Mouse (Mus musculus): ENCODE results near the gene Slc6a14. TPM values are rescaled to one million over a fixed set of nuclear protein-coding genes. Genes with fewer than 3 reads are reported as not detected.

Gene Slc6a14
- total RNA-seq (2014; rRNA removed) (not detected in 2 replicates), polyA plus RNA-seq (2012; rRNA removed) (0.02 and 0.04 TPM in 2 replicates)

DNA sequence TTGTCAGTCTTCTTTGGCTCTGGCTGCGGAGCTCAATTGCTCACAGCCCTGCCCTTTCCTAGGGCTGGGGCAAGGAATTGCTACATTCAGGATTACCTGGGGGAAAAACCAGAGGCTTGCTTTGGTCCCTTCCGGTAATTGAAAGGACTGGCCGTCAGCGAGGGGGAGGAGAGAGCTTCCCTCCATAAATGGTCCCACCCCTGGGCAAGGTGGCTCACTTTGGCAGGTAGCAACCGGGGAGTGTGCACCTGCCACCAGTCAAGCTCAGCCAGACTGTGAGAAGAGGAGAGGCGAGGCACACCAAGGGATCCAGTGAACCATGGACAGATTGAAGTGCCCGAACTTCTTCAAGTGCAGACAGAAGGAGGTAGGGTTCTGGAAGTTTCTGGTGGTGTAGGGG is at the start of gene Slc6a14:
Slc6a14 (plus strand) TSS at position 68 of the 400 bp plus-strand sequence.
- 48% methylated on average over 7 of the region's 7 CpGs for WGBS

DNA sequence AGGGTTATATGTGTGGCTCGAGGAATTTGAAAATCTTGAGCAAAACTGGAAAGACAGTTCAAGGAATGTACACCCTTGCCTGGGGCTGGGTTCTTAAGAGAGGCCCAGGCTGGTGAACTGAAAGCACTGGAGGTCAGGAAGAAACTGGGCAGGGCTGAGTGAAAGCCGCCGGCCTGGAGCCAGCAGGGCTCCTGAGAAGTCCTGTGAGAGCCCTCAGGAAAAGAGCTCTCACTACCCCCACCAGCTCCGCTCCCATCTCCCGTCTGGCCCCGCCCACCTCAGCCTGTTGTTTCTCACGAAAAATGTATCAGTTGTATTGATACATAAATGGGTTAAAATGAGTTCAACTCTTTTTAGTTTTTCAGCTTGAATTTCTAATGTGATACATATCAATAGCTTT is 43.8 kb upstream of the Slc6a14 start:
- WGBS, result 25% methylated on average over 7 of the region's 7 CpGs
- no peaks in the 10 kb centered on the region for H3K79me2 ChIP-seq (ENCODE audit: control insufficient read depth, insufficient read depth, low read length)
- TF ChIP-seq POLR2A (IDR thresholded peaks at IDR 0.05; ENCODE audit: extremely low read depth, insufficient read depth, low read length) (no peak), CTCF (IDR thresholded peaks at IDR 0.05; ENCODE audit: low read depth, low read length) (no peak)
- no peaks in the 10 kb centered on the region for H3K27me3 ChIP-seq (ENCODE audit: control insufficient read depth, insufficient read depth, low read length)
- H3K9ac ChIP-seq (ENCODE audit: low read depth, low read length), result no peak overlapping the region
- H3K27ac ChIP-seq (replicated peaks; ENCODE audit: insufficient read depth, low read depth, low read length), result no peak overlapping the region
- DNase-seq (ENCODE audit: extremely low read depth, low read depth, low spot score), result no peak
- H3K36me3 ChIP-seq (ENCODE audit: control insufficient read depth, insufficient read depth, low read length), result no peaks in the 10 kb centered on the region
- no peak overlapping the region for H3K4me3 ChIP-seq (ENCODE audit: insufficient read depth, low read depth, low read length)
- no peaks in the 10 kb centered on the region for H3K4me1 ChIP-seq (ENCODE audit: control insufficient read depth, insufficient read depth, low read length)

More for the DNA sequence above, at the start of gene Slc6a14:
- Histone ChIP-seq H3K36me3 (ENCODE audit: control insufficient read depth, insufficient read depth, low read length) (no peaks in the 10 kb centered on the region), H3K4me1 (ENCODE audit: control insufficient read depth, insufficient read depth, low read length) (no peaks in the 10 kb centered on the region), H3K79me2 (ENCODE audit: control insufficient read depth, insufficient read depth, low read length) (no peaks in the 10 kb centered on the region), H3K27ac (replicated peaks; ENCODE audit: insufficient read depth, low read depth, low read length) (no peak within 1 kb of the TSS), H3K4me3 (ENCODE audit: insufficient read depth, low read depth, low read length) (no peak within 1 kb of the TSS), H3K9ac (ENCODE audit: low read depth, low read length) (no peak within 1 kb of the TSS), H3K27me3 (ENCODE audit: control insufficient read depth, insufficient read depth, low read length) (no peaks in the 10 kb centered on the region)
- no peak for DNase-seq (ENCODE audit: extremely low read depth, low read depth, low spot score)
- no peak for TF ChIP-seq CTCF (IDR thresholded peaks at IDR 0.05; ENCODE audit: low read depth, low read length)

GRCm38 (mm10) chrX:21695220-21695619 is 19.5 kb upstream of the Slc6a14 start:
- Histone ChIP-seq H3K36me3 (ENCODE audit: control insufficient read depth, insufficient read depth, low read length) (no peaks in the 10 kb centered on the region), H3K9ac (ENCODE audit: low read depth, low read length) (no peak overlapping the region), H3K27ac (replicated peaks; ENCODE audit: insufficient read depth, low read depth, low read length) (no peak overlapping the region), H3K79me2 (ENCODE audit: control insufficient read depth, insufficient read depth, low read length) (no peaks in the 10 kb centered on the region), H3K27me3 (ENCODE audit: control insufficient read depth, insufficient read depth, low read length) (no peaks in the 10 kb centered on the region), H3K4me1 (ENCODE audit: control insufficient read depth, insufficient read depth, low read length) (no peaks in the 10 kb centered on the region), H3K4me3 (ENCODE audit: insufficient read depth, low read depth, low read length) (no peak overlapping the region)
- WGBS, result 70% methylated on average over 6 of the region's 6 CpGs
- DNase-seq (ENCODE audit: extremely low read depth, low read depth, low spot score), result no peak
- TF ChIP-seq CTCF (IDR thresholded peaks at IDR 0.05; ENCODE audit: low read depth, low read length), result no peak
- no peak for TF ChIP-seq POLR2A (IDR thresholded peaks at IDR 0.05; ENCODE audit: extremely low read depth, insufficient read depth, low read length)

- no peak overlapping the region for H3K9ac ChIP-seq (ENCODE audit: low read depth, low read length)
- no peak overlapping the region for H3K27ac ChIP-seq (replicated peaks; ENCODE audit: insufficient read depth, low read depth, low read length)
- WGBS, result 87% methylated on average over 3 of the region's 3 CpGs
- no peak overlapping the region for H3K4me3 ChIP-seq (ENCODE audit: insufficient read depth, low read depth, low read length)
- H3K36me3 ChIP-seq (ENCODE audit: control insufficient read depth, insufficient read depth, low read length), result no peaks in the 10 kb centered on the region
- no peaks in the 10 kb centered on the region for H3K4me1 ChIP-seq (ENCODE audit: control insufficient read depth, insufficient read depth, low read length)
- no peak for DNase-seq (ENCODE audit: extremely low read depth, low read depth, low spot score)
- no peaks in the 10 kb centered on the region for H3K79me2 ChIP-seq (ENCODE audit: control insufficient read depth, insufficient read depth, low read length)
- no peaks in the 10 kb centered on the region for H3K27me3 ChIP-seq (ENCODE audit: control insufficient read depth, insufficient read depth, low read length)
- no peak for TF ChIP-seq POLR2A (IDR thresholded peaks at IDR 0.05; ENCODE audit: extremely low read depth, insufficient read depth, low read length)
- TF ChIP-seq CTCF (IDR thresholded peaks at IDR 0.05; ENCODE audit: low read depth, low read length), result no peak
These were observed 19.0 kb upstream of the Slc6a14 start for GRCm38 (mm10) chrX:21695687-21696086.

GRCm38 (mm10) chrX:21701646-21702045 is 13.1 kb upstream of the Slc6a14 start:
- WGBS, result 65% methylated on average over 4 of the region's 4 CpGs
- H3K79me2 ChIP-seq (ENCODE audit: control insufficient read depth, insufficient read depth, low read length), result no peaks in the 10 kb centered on the region

DNA sequence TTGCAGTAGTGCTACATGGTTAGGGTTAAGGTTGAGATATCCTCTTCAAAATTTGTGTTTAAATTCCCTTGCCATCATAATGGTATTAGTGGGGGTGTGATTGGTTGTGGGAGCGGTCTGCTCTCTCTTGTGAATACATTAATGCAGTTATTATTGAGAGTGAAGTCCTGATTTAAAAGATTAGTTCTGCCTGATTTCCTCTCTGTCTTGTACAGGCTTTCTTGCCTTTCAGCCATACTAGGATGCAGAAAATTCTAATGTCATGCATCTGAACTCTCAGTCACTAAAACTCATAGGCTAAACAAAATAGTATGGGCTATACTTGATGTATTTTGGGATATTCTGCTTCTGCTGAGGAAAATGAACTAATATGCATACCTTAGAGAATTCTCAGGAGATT is 10.2 kb upstream of the Slc6a14 start:
- no peak overlapping the region for H3K9ac ChIP-seq (ENCODE audit: low read depth, low read length)
- no peak for DNase-seq (ENCODE audit: extremely low read depth, low read depth, low spot score)
- 90% methylated on average over 1 of the region's 1 CpGs for WGBS
- no peak overlapping the region for H3K4me3 ChIP-seq (ENCODE audit: insufficient read depth, low read depth, low read length)
- no peaks in the 10 kb centered on the region for H3K27me3 ChIP-seq (ENCODE audit: control insufficient read depth, insufficient read depth, low read length)
- H3K27ac ChIP-seq (replicated peaks; ENCODE audit: insufficient read depth, low read depth, low read length), result no peak overlapping the region
- no peak for TF ChIP-seq POLR2A (IDR thresholded peaks at IDR 0.05; ENCODE audit: extremely low read depth, insufficient read depth, low read length)
- no peaks in the 10 kb centered on the region for H3K36me3 ChIP-seq (ENCODE audit: control insufficient read depth, insufficient read depth, low read length)
- H3K79me2 ChIP-seq (ENCODE audit: control insufficient read depth, insufficient read depth, low read length), result no peaks in the 10 kb centered on the region
- no peaks in the 10 kb centered on the region for H3K4me1 ChIP-seq (ENCODE audit: control insufficient read depth, insufficient read depth, low read length)

More at GRCm38 (mm10) chrX:21701646-21702045, 13.1 kb upstream of the Slc6a14 start:
- Histone ChIP-seq H3K4me1 (ENCODE audit: control insufficient read depth, insufficient read depth, low read length) (no peaks in the 10 kb centered on the region), H3K36me3 (ENCODE audit: control insufficient read depth, insufficient read depth, low read length) (no peaks in the 10 kb centered on the region), H3K27me3 (ENCODE audit: control insufficient read depth, insufficient read depth, low read length) (no peaks in the 10 kb centered on the region), H3K4me3 (ENCODE audit: insufficient read depth, low read depth, low read length) (no peak overlapping the region), H3K9ac (ENCODE audit: low read depth, low read length) (no peak overlapping the region), H3K27ac (replicated peaks; ENCODE audit: insufficient read depth, low read depth, low read length) (no peak overlapping the region)
- DNase-seq (ENCODE audit: extremely low read depth, low read depth, low spot score), result no peak
- TF ChIP-seq POLR2A (IDR thresholded peaks at IDR 0.05; ENCODE audit: extremely low read depth, insufficient read depth, low read length) (no peak), CTCF (IDR thresholded peaks at IDR 0.05; ENCODE audit: low read depth, low read length) (no peak)
